Mouse (Mus musculus): ENCODE data around the gene Fam131b.

Gene Fam131b

DNA sequence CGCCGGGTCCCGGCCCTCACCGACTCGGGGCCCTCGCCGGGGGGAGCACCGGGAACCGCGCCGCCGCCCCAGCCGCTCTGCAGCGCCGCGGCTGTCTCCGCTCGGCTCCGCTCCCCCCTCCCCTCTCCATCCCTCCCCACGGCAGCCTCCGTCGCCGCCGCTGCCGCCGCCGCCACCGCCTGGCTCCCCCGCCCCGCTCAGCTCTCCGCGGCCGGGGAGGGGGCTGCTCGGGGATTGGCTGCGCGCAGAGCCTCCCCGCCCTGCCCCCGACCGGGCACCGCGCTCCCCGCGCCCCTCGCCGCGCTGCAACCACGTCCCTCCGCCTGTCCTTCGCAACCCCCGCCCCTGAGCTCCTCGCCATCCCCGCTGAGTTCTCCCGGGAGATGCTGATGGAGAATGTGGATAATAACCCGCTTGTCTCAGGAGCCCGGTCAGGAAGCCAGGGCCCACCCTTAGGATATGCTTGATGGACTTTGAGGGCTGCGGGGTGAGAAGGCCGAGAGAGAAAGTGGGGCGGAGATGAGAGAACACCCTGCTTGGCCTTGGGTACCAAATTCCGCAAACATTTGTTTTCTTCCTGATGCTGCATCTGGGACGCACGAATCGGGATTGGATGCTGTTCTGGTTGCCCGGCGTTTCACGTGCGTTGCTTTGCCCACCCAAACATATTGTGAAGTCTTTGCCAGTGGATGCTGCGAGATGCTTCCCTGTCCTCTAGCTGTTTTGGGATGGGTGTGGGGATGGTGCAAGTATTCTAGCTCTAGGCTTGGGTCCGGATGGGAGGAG is at the start of gene Fam131b:
Fam131b (minus strand) TSS at position 162 of the 786 bp plus-strand sequence.
- peak; percentile 34 to 37 for DNase-seq

GRCm38 (mm10) chr6:42373669-42374430 is 49.4 kb upstream of the Fam131b start:
- DNase-seq, result no peak

DNA sequence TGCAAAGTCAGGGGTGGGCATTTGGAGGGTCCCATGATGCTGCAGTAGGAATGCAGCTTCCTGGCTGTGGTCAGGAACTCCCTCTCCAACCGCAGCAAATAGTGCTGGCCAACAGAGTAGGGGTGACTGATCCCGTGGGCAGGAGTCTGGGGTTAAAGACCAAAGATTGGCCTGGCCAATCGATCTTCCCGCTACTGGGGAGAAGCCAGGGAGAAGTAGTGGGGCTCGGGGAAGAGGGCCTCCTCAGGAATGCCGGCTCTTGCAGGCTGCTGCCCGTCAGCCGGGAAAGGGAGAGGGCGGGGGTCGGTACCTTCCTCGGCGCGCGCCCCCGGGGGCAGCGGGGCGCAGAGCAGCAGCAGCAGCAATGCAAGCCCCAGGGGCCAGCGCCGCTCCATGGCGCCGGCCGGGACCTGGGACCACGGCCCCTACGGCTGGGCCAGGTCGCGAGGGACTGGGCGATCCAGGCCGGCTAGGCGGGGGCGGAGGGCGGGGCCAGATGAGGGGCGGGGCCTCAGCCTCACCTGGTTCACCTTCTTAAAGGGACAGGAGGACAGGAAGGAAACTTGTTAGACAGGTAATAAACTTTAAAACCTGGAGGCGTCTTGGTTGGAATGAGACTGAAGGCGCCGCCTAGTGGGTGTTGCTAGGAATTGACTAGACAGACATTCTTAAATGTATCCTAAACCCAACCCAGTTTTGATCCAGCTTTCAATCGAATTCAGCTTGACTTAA is 48.5 kb upstream of the Fam131b start, which contains the start of gene Epha1:
Epha1 (minus strand) TSS at position 453 of the 732 bp plus-strand sequence.
- peak in 1 of 2 experiments; percentile 53 for DNase-seq

DNA sequence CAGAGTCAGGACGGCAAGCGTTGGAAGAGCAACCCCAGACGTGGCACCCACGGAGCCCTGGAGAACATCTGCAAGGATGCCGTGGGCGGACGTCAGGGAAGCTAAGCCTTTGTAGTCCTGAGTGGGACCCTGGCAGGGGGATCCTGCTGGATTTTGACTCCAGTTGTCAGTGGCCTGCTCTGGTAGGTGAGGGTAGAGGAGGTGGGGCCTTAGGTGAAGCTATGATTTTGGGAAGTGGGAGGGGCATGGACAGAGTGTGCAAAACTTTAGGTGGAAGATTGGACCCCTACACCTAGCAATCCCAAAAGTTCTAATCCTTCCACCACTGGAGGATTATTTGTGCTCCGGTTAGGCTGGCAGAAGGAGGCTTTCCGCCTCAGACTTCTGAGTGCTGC is 48.0 kb upstream of the Fam131b start:
- DNase-seq, result no peak

DNA sequence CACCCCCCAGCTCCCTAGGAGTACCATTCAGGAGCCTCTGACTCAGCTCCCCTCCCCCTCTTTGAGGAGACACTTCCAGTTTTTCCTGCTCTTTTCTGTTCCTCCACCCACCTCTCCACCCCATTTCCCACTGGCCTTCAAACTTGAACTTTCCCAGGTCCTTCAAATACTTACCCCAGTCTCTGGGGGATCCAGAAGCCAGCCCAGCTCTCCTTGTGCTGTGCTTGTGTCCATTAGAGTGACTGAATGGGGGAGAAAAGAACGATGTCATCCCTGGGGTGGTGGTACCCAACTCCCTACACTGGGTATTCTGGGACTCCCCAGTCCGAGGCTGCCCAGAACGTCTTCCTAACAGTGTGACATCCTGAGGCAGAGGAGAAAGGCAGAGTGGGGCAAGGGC is 47.6 kb upstream of the Fam131b start:
- no peak for DNase-seq

DNA sequence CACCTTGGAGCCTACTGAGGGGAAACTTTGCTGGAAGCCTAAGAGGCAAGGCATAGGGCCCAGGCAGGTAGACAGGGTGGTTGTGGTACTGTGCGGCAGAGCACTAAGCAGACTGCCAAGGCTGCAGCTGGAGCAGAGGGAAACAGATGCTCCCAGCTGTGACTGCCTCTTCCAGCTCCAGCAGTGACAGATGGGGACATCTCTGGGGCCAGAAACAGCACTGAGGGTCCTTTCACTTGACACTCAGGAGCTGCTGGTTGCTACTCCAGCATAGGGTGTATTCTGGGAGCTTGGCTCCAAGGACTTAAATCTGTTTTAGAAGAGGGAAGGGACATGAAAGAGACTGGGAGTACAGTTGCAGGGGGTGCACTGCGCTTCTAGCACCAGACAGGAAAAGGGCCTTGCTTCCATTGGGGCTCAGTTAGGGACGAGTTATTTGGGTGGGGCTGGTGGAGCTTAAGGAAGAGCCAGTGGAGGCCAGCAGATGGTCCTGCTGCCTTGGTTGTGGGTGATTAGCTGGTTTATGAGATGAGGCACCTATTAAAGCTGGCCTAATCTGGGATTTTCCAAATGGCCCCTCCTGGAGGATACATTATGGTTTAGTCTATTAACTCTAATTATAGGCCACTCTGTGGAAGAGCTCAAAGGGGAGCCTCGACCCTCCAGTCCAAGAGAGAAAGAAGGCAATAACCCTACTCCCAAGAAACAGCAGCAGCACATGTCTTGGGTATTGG is 46.4 kb upstream of the Fam131b start:
- no peak for DNase-seq

- no peak for DNase-seq
Measured at GRCm38 (mm10) chr6:42369870-42370269, 45.4 kb upstream of the Fam131b start.

DNA sequence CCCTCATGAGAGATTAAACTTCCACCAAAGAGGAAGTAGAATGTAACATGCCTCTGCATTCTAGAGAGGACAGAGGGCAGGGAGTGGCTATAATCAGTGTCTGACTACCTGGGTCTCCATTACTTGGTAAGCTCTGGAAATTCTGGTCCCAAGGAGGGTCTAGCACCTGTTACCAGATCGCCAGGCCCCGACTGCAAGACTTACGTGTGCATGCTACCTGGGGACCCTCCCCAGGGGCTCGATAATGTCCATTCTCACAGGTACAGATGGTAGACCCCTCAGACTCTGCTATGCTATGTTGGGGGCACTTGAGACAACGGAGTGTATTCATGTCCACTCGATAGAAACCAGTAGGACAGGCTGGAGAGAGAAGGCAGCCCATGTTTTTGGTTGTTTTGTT is 40.8 kb upstream of the Fam131b start:
- DNase-seq, result no peak

DNA sequence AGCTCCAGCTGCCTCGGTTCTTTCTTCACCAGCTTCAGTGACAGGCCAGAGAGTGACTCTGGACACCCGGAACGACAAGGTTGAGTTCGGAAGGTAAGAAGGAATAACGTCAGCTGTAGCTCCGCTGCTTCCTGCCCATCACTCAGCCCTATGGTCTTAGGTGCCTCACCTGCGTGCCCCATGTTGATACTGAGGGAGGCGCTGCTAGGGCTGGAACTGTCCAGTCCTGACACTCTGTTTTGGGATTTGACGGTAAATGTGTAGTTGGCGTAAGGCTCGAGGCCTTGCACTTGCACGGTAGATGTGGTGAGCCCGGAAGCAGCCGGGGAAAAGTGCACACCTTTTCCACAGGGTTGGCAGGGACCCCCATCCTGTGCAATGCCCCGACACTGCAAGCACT is 40.2 kb upstream of the Fam131b start:
- DNase-seq, result no peak

GRCm38 (mm10) chr6:42364066-42364465 is 39.6 kb upstream of the Fam131b start:
- no peak for DNase-seq

DNA sequence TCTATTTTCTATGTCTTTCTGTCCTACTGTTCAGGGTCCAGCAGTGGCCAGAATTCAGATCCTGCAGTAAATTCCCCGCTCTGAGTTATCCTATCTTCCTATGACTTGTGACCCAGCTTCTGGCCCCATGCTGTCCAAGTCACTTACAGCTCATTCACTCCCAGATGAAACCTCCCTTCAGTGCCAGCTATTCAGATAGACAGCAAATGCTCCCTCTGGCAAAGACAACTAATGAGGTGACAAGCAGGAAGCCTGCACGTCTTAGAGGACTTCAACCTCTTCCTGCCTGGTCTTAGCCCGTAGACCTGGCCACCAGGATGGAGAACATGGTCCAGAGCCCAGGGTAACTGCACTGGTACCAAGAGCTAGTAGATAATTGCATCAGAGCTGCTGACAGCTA is 38.5 kb upstream of the Fam131b start:
- DNase-seq, result no peak

GRCm38 (mm10) chr6:42362497-42362896 is 38.1 kb upstream of the Fam131b start:
- DNase-seq, result no peak

DNA sequence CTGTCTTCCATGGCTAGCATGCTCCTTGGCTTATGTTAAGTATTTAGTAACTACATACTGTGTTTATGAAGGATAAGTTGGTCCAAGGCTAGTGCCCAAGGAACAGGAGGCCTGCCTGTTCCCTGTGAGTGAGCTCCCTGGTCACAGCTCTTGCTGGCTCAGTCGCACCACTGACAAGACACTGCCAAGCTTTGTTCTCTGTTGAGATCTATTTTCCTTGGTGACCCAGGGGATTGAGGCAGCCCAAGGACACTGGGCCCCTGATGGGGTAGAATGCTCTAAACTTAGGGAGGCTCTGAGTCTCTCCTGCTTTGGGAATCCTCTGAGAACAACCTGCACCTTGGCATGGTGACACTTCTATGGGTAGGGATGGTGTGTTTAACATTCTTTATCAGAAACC is 37.6 kb upstream of the Fam131b start:
- no peak for DNase-seq

DNA sequence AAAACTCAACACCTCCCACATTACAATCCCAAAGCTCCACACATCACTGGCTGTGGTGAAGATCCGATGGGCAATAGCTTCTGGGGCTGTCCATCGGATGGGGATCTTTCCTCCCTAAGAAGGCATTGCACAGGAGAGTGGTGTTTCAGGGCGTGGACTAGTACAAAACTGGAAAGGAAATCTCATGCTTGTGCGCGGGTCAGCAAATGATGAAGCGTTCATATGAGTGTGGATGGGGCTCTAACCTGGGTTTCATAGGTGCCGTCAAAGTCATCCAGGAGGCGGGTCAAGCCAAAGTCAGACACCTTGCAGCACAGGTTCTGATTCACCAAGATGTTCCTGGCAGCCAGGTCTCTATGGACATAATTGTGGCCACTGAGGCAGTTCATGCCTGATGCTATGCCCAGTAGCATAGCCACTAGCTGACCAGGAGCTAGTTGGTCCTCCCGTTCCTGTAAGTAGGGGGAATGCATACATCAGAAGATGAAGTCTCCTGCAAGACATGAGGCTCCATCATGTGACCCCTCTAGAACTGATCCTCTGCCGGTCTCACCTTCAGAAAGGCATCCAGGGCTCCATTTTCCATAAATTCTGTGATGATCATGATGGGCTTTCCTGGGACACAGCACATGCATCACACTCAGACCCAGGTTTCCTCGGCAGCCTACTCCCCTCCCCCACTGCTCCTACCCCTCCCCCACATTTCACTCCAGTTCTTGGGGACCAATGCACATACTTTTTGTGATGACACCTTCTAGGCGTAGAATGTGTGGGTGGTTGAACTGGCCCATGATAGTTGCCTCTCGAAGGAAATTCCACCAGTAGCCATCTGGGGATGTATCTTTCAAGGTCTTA is 36.8 kb upstream of the Fam131b start:
- DNase-seq, result no peak

GRCm38 (mm10) chr6:42360231-42360840 is 35.9 kb upstream of the Fam131b start:
- DNase-seq, result no peak

GRCm38 (mm10) chr6:42359364-42360147 is 35.1 kb upstream of the Fam131b start:
- DNase-seq, result no peak

DNA sequence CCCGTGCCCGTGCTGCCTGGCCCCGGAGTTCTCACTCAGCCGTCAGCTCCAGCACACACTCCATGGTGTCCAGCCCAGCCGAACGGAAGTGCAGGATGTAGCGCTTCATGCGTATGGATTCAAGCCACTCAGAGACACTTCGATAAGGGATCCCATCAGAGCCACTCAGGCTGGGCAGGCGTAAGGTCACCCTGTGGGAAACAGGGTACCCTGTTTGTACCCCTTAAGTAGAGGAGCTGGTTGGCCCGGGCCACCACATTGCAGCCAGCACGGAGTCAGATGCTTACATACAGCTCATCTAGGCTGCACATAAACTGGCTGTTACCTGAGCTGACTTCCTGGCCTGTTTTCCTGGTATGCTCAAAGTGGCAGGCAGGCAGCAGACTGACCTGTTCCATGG is 34.5 kb upstream of the Fam131b start:
- no peak for DNase-seq

DNA sequence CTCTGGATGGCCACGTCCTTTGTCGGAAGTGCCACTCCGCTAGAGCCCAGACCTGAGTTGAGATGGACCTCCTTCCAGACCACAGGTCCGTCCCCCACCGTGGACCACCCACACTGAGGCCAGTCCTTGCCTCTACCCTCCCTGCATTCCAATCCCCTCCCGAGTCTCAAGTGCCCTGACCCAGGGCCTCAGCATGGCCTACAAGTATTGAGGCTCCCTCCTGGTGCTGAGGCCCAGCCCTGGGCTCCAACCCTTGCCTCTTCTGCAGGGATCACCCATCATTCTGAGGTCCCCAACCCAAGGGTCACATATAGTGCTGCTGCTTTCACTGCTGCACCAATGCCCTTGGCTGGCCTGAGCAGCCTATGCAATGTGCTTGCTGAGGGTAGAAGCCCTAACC is 33.5 kb upstream of the Fam131b start:
- no peak for DNase-seq

DNA sequence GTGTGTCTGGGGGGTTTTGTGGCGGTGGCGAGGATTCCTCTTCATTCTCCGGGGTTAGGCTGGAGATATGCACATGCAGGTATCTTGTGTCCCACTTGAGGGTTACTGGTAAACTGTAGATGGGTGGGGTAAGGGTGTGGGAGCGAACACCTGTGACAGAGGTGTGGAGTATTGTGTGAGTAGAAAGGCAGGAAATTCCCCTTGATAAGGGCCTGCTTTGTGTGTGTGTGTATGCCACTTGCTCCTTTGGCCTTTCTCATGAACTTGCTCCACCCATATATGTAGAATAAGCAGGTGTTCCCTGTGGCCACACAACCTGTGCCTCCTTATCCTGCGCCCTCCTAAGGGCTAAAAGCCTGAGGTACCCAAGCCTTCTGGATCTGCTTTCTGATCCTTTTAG is 32.5 kb upstream of the Fam131b start:
- no peak for DNase-seq

DNA sequence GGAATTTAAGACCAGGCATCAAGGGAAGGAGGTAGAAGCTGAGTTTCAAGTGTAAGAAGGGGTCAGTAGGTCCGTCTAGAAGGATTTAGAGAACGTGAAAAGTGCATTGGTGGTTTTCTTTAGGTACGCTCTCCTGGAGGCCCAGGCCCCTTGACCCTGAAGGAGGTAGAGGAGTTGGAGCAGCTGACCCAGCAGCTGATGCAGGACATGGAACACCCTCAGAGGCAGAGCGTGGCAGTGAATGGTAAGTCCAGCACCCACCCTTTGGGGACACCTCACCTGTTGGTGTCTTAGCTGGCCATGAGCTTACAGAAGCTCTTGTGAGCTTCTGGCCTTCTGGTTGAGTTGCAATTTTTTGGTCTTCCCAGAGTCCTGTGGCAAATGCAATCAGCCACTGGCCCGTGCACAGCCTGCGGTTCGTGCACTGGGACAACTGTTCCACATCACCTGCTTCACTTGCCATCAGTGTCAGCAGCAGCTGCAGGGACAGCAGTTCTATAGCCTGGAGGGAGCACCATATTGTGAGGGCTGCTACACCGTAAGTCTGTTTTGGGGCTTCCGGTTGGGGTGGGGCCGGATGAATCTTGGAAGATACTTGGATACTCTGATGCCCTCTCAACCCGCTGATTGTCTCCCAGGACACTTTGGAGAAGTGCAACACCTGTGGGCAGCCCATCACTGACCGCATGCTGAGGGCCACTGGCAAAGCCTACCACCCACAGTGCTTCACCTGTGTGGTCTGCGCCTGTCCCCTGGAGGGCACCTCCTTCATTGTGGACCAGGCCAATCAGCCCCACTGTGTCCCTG is 31.6 kb upstream of the Fam131b start:
- DNase-seq, result no peak

All from thymus, adult 18-20 months (tissue).